Mouse (Mus musculus) granulocyte monocyte progenitor cell, adult 5-6 weeks (primary cell): Measurements from ENCODE around the gene Gnaq. TPM values are rescaled to one million over a fixed set of nuclear protein-coding genes. Genes with fewer than 3 reads are reported as not detected.

Experiments used
- ATAC-seq: replicated peaks from 2 replicates; pipeline ENCODE4 v1.8.0; 2016; ENCODE audit warnings: mild to moderate bottlenecking, moderate TSS enrichment, inconsistent platforms; ENCODE audit not compliant: poor library complexity, severe bottlenecking
- total RNA-seq, 2 experiments: library from RNA; stranded (forward) in 1 of 2; stranded (reverse) in 1 of 2; fragments of 200-712, 200-1000 nt in 1 of 2; fragments of >200 nt in 1 of 2; fragmentation: Nextera tagmentation in 1 of 2; gene quantifications; 2 replicates each; pipeline ENCODE4 v1.2.3; 2014 to 2017

The Gnaq gene
- total RNA-seq, 2 experiments from 2014 or later = 12.3 to 21.2 TPM

GRCm38 (mm10) chr19:16186984-16187383, 54.4 kb downstream of the Gnaq start:
- no peak for ATAC-seq

GRCm38 (mm10) chr19:16187952-16188351, 55.3 kb downstream of the Gnaq start:
- no peak for ATAC-seq

GRCm38 (mm10) chr19:16189066-16189765, 56.6 kb downstream of the Gnaq start:
- no peak for ATAC-seq

GRCm38 (mm10) chr19:16198162-16198561, 65.5 kb downstream of the Gnaq start:
- no peak for ATAC-seq

- no peak for ATAC-seq
Observed at GRCm38 (mm10) chr19:16201356-16201755, 68.7 kb downstream of the Gnaq start.

GRCm38 (mm10) chr19:16204776-16205680, 72.4 kb downstream of the Gnaq start:
- ATAC-seq = no peak

- ATAC-seq = peak; percentile 69
Observed at GRCm38 (mm10) chr19:16209616-16210015, 77.0 kb downstream of the Gnaq start.

- ATAC-seq = no peak
Observed at GRCm38 (mm10) chr19:16214946-16215345, 82.3 kb downstream of the Gnaq start.

GRCm38 (mm10) chr19:16215430-16216016, 82.9 kb downstream of the Gnaq start:
- ATAC-seq = no peak

GRCm38 (mm10) chr19:16219978-16220377, 87.3 kb downstream of the Gnaq start:
- no peak for ATAC-seq

- no peak for ATAC-seq
Observed at GRCm38 (mm10) chr19:16222526-16222925, 89.9 kb downstream of the Gnaq start.

- ATAC-seq = no peak
Observed at GRCm38 (mm10) chr19:16223126-16223525, 90.5 kb downstream of the Gnaq start.

GRCm38 (mm10) chr19:16224831-16225230, 92.2 kb downstream of the Gnaq start:
- ATAC-seq = no peak

GRCm38 (mm10) chr19:16231584-16231983, 99.0 kb downstream of the Gnaq start:
- ATAC-seq = no peak

GRCm38 (mm10) chr19:16235594-16235993, 103.0 kb downstream of the Gnaq start:
- ATAC-seq = no peak

- no peak for ATAC-seq
Observed at GRCm38 (mm10) chr19:16237034-16237433, 104.4 kb downstream of the Gnaq start.

- ATAC-seq = no peak
Observed at GRCm38 (mm10) chr19:16238072-16238471, 105.4 kb downstream of the Gnaq start.

GRCm38 (mm10) chr19:16238512-16238911, 105.9 kb downstream of the Gnaq start:
- no peak for ATAC-seq

GRCm38 (mm10) chr19:16242708-16243107, 110.1 kb downstream of the Gnaq start:
- no peak for ATAC-seq

GRCm38 (mm10) chr19:16249025-16249424, 116.4 kb downstream of the Gnaq start:
- no peak for ATAC-seq

- no peak for ATAC-seq
Observed at GRCm38 (mm10) chr19:16250921-16251320, 118.3 kb downstream of the Gnaq start.
